In the genomic region with DNA sequence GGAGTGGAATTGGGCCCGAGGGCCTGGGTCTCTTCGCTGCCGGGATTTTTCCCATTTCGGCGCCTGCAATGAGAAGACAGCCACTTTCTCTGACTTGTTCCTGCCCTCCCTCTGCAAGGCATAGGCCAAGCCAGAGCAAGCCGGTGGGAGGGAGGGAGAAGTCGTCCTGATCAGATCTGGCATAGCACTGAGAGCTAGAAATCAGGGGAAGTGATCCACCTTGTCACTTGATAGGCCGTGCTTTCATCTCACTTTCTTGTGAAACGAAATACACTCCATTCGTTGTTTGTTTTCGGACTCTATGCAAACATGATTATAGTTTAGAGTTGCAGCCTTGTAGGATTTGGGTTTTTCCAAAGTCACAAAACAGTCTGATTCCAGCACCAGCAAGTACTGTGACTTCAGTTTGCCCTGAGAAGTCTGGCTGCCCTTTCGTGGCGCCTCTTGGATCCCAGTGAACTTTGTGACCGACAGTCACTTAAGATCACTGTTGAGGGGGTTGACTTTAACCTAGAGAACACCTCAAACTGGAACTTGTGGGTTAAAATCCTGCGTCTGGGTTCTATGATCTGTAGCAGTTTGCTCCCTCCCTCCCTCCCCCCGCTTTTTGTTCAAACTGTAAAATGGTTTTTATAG, we compare ENCODE assay signal across 8 mouse cellular contexts. TPM values are rescaled to one million over a fixed set of nuclear protein-coding genes. Genes with fewer than 3 reads are reported as not detected.
DNase-seq lines count a peak whose midpoint lies in the region; ATAC-seq and TF ChIP-seq lines count a peak whose summit lies in the region.

No protein-coding gene starts in this region.

- H3K4me1 ChIP-seq in cerebellum, adult 2 months (ENCODE audit: control insufficient read depth, insufficient read depth, low read length), result 0 out of 2 replicates have a peak, but pooled peaks cover 5% of the 10 kb centered on the region
- H3K4me1 ChIP-seq in testis, adult 2 months (ENCODE audit: control insufficient read depth, insufficient read depth, low read length), result peaks cover 28% of the 10 kb centered on the region
- H3K4me1 ChIP-seq in limb, embryonic 15.5 days, result peaks cover 25% of the 10 kb centered on the region
- peaks cover 4% of the 10 kb centered on the region; the same call in 1 of the 2 replicates for H3K4me1 ChIP-seq in stomach, postnatal 0 days (replicated peaks; ENCODE audit: control insufficient read depth, insufficient read depth)

- no peak for TF ChIP-seq EP300 in stomach, postnatal 0 days (optimal IDR thresholded peaks at IDR 0.05)

- H3K27ac ChIP-seq in cerebellum, adult 2 months (ENCODE audit: insufficient read depth, low read length), result 0 out of 2 replicates have a peak overlapping the region, but pooled peaks have one; percentile 18
- H3K27ac ChIP-seq in testis, adult 2 months (ENCODE audit: control insufficient read depth, insufficient read depth, low read depth, low read length), result peak overlapping the region; percentile 95
- H3K27ac ChIP-seq in limb, embryonic 15.5 days, result peak overlapping the region; percentile 94
- H3K27ac ChIP-seq in stomach, postnatal 0 days (replicated peaks), result peak overlapping the region; percentile 88

- 12% methylated on average over 16 of the region's 16 CpGs for WGBS in cerebellum, adult 2 months
- WGBS in limb, embryonic 15.5 days, result 10% methylated on average over 16 of the region's 16 CpGs
- WGBS in stomach, postnatal 0 days, result 7% methylated on average over 16 of the region's 16 CpGs

- DNase-seq in cerebellum, adult 2 months, result no peak
- no peak for DNase-seq in cerebellum, adult 9-11 months
- DNase-seq in testis, postnatal 14 days (ENCODE audit: low spot score), result no peak
- no peak for DNase-seq in stomach, postnatal 0 days (ENCODE audit: low spot score)
- DNase-seq in left cerebral cortex, postnatal 4 days, result no peak
- DNase-seq in right cerebral cortex, adult 18-20 months, result no peak

- TF ChIP-seq CTCF in cerebellum, adult 2 months (IDR thresholded peaks at IDR 0.05; ENCODE audit: borderline replicate concordance, insufficient read depth, low read depth, low read length), result no peak
- no peak for TF ChIP-seq CTCF in testis, adult 2 months (IDR thresholded peaks at IDR 0.05; ENCODE audit: control insufficient read depth, insufficient read depth, insufficient replicate concordance, low read depth, low read length)
- TF ChIP-seq CTCF in stomach, postnatal 0 days (IDR thresholded peaks at IDR 0.05; ENCODE audit: low read depth), result no peak

- peaks cover under 1% of the 10 kb centered on the region for H3K36me3 ChIP-seq in testis, adult 2 months (ENCODE audit: control insufficient read depth, insufficient read depth, low read length)
- H3K36me3 ChIP-seq in limb, embryonic 15.5 days, result peaks cover 53% of the 10 kb centered on the region
- peaks cover 21% of the 10 kb centered on the region for H3K36me3 ChIP-seq in stomach, postnatal 0 days (ENCODE audit: control insufficient read depth, insufficient read depth, low read length)

- TF ChIP-seq POLR2A in cerebellum, adult 2 months (IDR thresholded peaks at IDR 0.05; ENCODE audit: borderline replicate concordance, insufficient read depth, low read length), result no peak
- no peak for TF ChIP-seq POLR2A in testis, adult 2 months (IDR thresholded peaks at IDR 0.05; ENCODE audit: control insufficient read depth, low read depth, low read length)

- no peaks in the 10 kb centered on the region for H3K27me3 ChIP-seq in cerebellum, adult 2 months (ENCODE audit: control insufficient read depth, insufficient read depth, low read length)
- no peaks in the 10 kb centered on the region for H3K27me3 ChIP-seq in testis, adult 2 months (ENCODE audit: control insufficient read depth, insufficient read depth, low read length)
- no peaks in the 10 kb centered on the region for H3K27me3 ChIP-seq in limb, embryonic 15.5 days
- H3K27me3 ChIP-seq in stomach, postnatal 0 days (ENCODE audit: control insufficient read depth, insufficient read depth, low read length), result no peaks in the 10 kb centered on the region

- peak overlapping the region; percentile 58 for H3K9ac ChIP-seq in limb, embryonic 15.5 days
- H3K9ac ChIP-seq in stomach, postnatal 0 days (ENCODE audit: low read length), result peak overlapping the region; percentile 80

- intact Hi-C loops in left cerebral cortex, postnatal 4 days (cut with DNase I), result no loop called here

- ATAC-seq in limb, embryonic 15.5 days (ENCODE audit: insufficient number of reproducible peaks, low FRiP score, low TSS enrichment, low read depth), result no peak
- peak; percentile 49 for ATAC-seq in stomach, postnatal 0 days (ENCODE audit: low FRiP score, low TSS enrichment)

- no peaks in the 10 kb centered on the region for H3K9me3 ChIP-seq in limb, embryonic 15.5 days
- H3K9me3 ChIP-seq in stomach, postnatal 0 days (ENCODE audit: control insufficient read depth, low read length), result no peaks in the 10 kb centered on the region

- peak overlapping the region; percentile 65 for H3K4me2 ChIP-seq in limb, embryonic 15.5 days
- H3K4me2 ChIP-seq in stomach, postnatal 0 days (replicated peaks; ENCODE audit: low read depth), result peak overlapping the region; percentile 65

- peak overlapping the region; percentile 85 for H3K4me3 ChIP-seq in cerebellum, adult 2 months (replicated peaks; ENCODE audit: insufficient read depth, low read depth, low read length)
- peak overlapping the region; percentile 99 for H3K4me3 ChIP-seq in testis, adult 2 months (ENCODE audit: control insufficient read depth, low read depth, low read length)
- H3K4me3 ChIP-seq in limb, embryonic 15.5 days, result peak overlapping the region; percentile 73
- H3K4me3 ChIP-seq in stomach, postnatal 0 days (ENCODE audit: low read depth, low read length), result peak overlapping the region; percentile 85

RNA-seq across cellular contexts. Expression of a gene that starts 0.8 kb away (rescaled TPM):
- polyA plus RNA-seq in cerebellum, adult 2 months (2012; rRNA removed), result 40.8 and 45.9 TPM in 2 replicates
- 22.8 and 23.7 TPM in 2 replicates for polyA plus RNA-seq in testis, adult 2 months (2012; rRNA removed)
- polyA plus RNA-seq in limb, embryonic 15.5 days (2015; fragmentation: Nextera tagmentation; extraction: Ambion mirVana), result 129 and 139 TPM in 2 replicates
- polyA plus RNA-seq in stomach, postnatal 0 days (2015; fragmentation: Nextera tagmentation; extraction: Ambion mirVana), result 98.9 and 105 TPM in 2 replicates
- total RNA-seq in left cerebral cortex, postnatal 4 days (2021), result 10 to 100 TPM; 87.4 to 99.0 TPM

RNA-seq across cellular contexts. Expression of a gene that starts 0.9 kb away (rescaled TPM):
- 14.4 and 15.6 TPM in 2 replicates for polyA plus RNA-seq in cerebellum, adult 2 months (2012; rRNA removed)
- 6.3 and 6.5 TPM in 2 replicates for polyA plus RNA-seq in testis, adult 2 months (2012; rRNA removed)
- 10.4 and 12.7 TPM in 2 replicates for polyA plus RNA-seq in limb, embryonic 15.5 days (2015; fragmentation: Nextera tagmentation; extraction: Ambion mirVana)
- 3.7 and 4.2 TPM in 2 replicates for polyA plus RNA-seq in stomach, postnatal 0 days (2015; fragmentation: Nextera tagmentation; extraction: Ambion mirVana)
- 10 to 100 TPM; 24.2 to 26.2 TPM for total RNA-seq in left cerebral cortex, postnatal 4 days (2021)

RNA-seq across cellular contexts. Expression of a gene that starts 14.3 kb away (rescaled TPM):
- 0.28 and 0.33 TPM in 2 replicates for polyA plus RNA-seq in cerebellum, adult 2 months (2012; rRNA removed)
- polyA plus RNA-seq in testis, adult 2 months (2012; rRNA removed), result 0.08 and 0.14 TPM in 2 replicates
- polyA plus RNA-seq in limb, embryonic 15.5 days (2015; fragmentation: Nextera tagmentation; extraction: Ambion mirVana), result 1.8 and 2.2 TPM in 2 replicates
- 3.3 and 4.7 TPM in 2 replicates for polyA plus RNA-seq in stomach, postnatal 0 days (2015; fragmentation: Nextera tagmentation; extraction: Ambion mirVana)
- total RNA-seq in left cerebral cortex, postnatal 4 days (2021), result under 1 TPM in 1 of 2 experiments, not detected in 1; 0.26 TPM

RNA-seq across cellular contexts. Expression of a gene that starts 59.9 kb away (rescaled TPM):
- 126 and 129 TPM in 2 replicates for polyA plus RNA-seq in cerebellum, adult 2 months (2012; rRNA removed)
- polyA plus RNA-seq in testis, adult 2 months (2012; rRNA removed), result 37.5 and 38.3 TPM in 2 replicates
- 32.3 and 33.7 TPM in 2 replicates for polyA plus RNA-seq in limb, embryonic 15.5 days (2015; fragmentation: Nextera tagmentation; extraction: Ambion mirVana)
- 23.2 and 24.2 TPM in 2 replicates for polyA plus RNA-seq in stomach, postnatal 0 days (2015; fragmentation: Nextera tagmentation; extraction: Ambion mirVana)
- 10 to 100 TPM; 40.1 to 40.9 TPM for total RNA-seq in left cerebral cortex, postnatal 4 days (2021)

Comparison
In these comparisons a context has a peak if more than half of its experiments do, and no peak if none do; other contexts are left out.
1. H3K27ac ChIP-seq: peak in every context shown above with its lines; median percentile 95 in testis, adult 2 months; 94 in limb, embryonic 15.5 days; 88 in stomach, postnatal 0 days; 18 in cerebellum, adult 2 months.